Mouse (Mus musculus) frontal cortex, postnatal 25 days (tissue): ENCODE results near the gene Nox1.
"Not testable (repeated sequence)": the region's sequence is repeated elsewhere in the genome, so short reads cannot be mapped to it uniquely, and the experiment has no call there.

Experiments
- DNase-seq, 2 experiments: peaks; one replicate each; pipeline ENCODE4 v3.0.0; 2022; ENCODE audit warnings: low spot score in 2 of 2

Nox1 gene

GRCm38 (mm10) chrX:134221856-134222255 is at the start of gene Nox1:
Nox1 (minus strand) TSS chrX:134221956.
- no peak for DNase-seq

GRCm38 (mm10) chrX:134262129-134262528 is 40.4 kb upstream of the Nox1 start:
- DNase-seq = no peak

- no peak for DNase-seq
Observed at GRCm38 (mm10) chrX:134261191-134261590, 39.4 kb upstream of the Nox1 start.

- no peak for DNase-seq
Observed at GRCm38 (mm10) chrX:134248202-134248601, 26.4 kb upstream of the Nox1 start.

- DNase-seq = no peak
Observed at GRCm38 (mm10) chrX:134245946-134246345, 24.2 kb upstream of the Nox1 start.

DNA sequence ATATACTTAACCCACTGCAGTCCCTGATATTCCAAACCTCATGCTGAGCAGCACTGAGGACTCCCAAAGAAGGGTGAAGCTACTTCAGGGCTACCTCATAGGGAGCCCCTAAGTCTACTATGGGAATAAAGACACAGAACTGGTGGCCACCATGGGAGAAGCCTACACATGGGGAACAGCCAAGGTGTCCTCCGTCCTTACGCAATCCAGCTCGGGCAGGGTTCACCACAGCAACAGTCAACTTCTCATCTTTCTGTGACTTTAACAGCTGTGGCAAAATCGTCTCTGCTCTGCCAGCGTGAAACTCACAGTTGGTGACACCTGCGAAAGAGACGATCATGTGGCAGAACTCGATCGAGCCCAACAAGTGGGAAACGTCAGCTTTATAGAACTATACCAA is 16.5 kb upstream of the Nox1 start:
- DNase-seq = no peak

- DNase-seq = no peak
Observed at GRCm38 (mm10) chrX:134233048-134233447, 11.3 kb upstream of the Nox1 start.

- no peak for DNase-seq
Observed at GRCm38 (mm10) chrX:134220618-134221017, 1.1 kb downstream of the Nox1 start.

DNA sequence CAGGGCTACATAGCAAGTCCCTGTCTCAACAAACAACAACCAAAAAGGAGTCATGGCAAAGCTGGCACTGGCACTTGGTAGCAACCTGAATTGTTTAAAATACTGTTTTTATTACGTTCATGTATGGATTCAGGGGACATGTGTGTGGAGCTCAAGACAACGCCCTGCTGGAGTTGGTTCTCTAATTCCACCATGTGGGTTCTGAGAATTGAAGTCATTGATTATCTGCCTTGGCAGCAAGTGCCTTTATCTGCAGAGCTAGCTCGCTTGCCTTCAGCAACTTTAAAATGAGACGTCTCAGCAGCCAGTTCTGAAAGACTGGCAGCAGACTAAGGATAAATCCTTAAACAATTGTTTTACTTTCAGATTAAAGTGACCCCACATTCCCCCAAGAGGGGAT is 3.6 kb downstream of the Nox1 start:
- DNase-seq = no peak

DNA sequence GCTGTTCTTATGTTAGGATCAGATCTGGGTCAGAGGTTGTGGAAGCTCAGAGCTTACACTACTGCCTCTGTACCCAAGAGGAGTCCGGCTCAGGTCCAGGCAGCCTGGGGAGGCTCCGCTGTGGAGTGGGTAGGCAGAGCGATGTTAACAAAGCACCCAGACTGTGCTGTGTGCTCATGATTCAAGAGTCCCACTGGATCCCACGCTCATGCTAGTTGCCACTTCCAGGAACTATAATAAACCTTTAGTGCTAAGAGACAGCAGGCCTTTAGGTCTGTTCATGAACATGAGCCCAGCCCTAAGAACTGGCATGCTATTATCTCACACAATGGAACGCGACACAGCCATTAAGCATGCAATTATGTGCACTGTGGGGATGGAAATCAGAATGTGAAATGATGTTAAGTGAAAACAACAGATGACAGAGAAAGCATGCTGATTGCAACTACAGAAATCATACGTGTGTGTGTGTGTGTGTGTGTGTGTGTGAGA is 10.6 kb downstream of the Nox1 start:
- no peak for DNase-seq

- DNase-seq = no peak
Observed at GRCm38 (mm10) chrX:134208491-134208890, 13.3 kb downstream of the Nox1 start.

GRCm38 (mm10) chrX:134187201-134187600 is 34.6 kb downstream of the Nox1 start, which contains the start of gene Arl13a:
Arl13a (plus strand) TSS chrX:134187501.
- not testable (repeated sequence) for DNase-seq

DNA sequence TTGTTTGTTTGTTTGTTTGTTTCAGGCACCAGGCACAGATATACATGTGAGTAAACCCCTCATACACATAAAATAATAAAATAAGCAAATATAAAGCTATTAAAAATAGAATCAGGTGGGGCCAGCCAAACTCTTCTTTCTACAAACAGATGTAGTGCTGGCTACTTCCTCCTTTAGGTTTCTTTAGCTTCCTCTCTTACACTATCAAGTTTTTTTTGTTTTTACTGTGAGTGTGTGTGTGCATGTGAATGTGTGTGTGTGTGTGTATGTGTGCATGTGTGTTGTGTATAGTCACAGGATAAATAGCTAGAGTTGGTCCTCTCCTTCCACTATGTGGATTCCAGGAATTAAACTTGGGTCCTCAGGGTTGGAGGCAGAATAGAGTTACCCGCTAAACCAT is 47.1 kb downstream of the Nox1 start:
- DNase-seq = no peak

DNA sequence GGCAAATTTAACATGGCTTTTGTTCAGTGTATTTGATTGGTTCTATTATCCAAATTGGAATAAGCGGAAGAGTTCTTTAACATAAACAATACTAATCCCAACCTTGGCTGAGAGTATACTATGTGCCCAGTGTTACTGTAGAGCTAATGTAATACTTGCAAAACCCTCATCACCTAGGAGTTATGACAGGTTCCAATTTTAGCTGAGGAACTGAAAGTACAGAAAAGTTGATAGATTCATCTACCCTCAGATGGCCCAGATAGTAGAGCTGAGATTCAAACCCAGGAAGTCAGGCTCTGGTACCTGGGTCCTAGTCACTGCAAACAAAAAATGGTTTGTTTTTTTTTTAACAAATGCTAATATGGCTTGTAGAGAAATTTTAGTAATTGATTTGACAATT is 51.2 kb downstream of the Nox1 start:
- no peak for DNase-seq

GRCm38 (mm10) chrX:134163484-134163883 is 58.3 kb downstream of the Nox1 start:
- DNase-seq = no peak

DNA sequence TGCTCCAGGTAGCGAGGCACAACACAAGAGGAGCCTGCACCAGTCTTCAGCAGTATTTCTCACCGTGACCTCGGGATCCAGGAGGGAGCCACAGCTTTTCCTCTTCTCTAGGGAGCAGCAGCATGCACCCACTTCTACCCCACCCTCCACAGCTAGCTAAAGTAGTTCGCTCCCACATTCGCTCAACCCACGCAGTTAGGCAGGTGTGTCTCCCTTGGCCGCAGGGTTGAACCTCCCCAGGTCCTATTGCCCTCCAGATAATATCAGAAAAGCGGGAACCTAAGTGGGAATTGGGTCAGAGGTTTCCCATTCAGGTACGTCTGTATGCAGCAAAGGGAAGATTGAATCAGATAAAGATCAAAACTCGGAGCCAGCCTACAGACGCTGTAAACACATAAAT is 58.9 kb downstream of the Nox1 start:
- DNase-seq = no peak

DNA sequence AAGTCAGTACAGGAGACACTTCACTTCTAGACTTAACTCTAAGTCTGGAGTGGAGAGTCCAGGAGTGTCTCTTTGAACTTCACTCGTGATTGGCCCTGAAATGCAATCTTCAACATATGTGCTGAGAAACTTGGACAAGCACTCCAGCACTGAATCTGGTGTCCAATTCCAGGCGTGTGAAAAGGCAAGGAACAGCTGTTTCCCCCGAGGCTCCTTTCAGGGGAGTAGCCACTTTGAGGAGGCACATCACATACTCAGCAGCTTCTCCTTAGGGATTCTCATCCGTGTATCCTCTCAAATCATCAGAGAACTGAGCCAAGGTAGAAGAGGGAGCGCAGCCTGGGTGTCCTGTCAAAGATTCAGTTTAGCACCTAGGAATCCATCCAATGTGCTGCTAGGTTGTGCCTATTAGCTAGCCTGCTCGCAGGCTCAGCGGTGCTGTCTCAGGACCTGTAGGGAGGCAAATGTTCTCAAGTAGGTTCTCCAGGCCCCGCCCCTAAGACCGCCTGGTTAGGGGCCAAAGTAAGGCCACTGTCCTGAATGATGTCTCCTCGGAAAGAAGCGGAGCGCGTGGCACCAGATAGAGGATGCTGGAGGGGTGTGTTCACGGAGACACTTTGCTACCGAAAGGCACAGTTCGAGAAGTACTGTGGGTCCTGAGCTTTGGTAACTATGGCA is 59.6 kb downstream of the Nox1 start, which contains the start of gene Xkrx:
TSS of gene Xkrx (minus strand) at position 34 of the 678 bp plus-strand sequence.
- peak in 1 of 2 experiments; percentile 6 for DNase-seq

- DNase-seq = no peak
Observed at GRCm38 (mm10) chrX:134160442-134160841, 61.3 kb downstream of the Nox1 start.

- DNase-seq = no peak
Observed at GRCm38 (mm10) chrX:134158151-134158550, 63.6 kb downstream of the Nox1 start.

DNA sequence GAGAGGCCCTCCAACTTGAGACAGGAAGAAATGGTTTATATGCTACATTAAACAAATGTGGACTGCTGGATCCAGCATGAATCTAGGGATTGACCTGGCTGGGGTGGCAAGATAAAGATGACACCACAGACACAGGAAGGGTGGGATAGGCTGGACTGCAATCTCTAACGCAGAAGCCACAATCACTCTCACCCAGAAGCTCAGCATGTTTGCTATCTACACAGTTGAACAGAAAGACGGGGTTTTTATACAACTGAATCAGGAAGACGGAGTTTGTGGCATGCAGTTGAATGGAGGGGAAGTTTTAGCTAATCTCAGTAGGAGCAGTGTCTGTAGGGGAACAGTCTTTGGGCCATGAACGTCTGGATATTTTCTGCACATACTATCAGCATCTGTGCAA is 79.8 kb downstream of the Nox1 start:
- DNase-seq = no peak

DNA sequence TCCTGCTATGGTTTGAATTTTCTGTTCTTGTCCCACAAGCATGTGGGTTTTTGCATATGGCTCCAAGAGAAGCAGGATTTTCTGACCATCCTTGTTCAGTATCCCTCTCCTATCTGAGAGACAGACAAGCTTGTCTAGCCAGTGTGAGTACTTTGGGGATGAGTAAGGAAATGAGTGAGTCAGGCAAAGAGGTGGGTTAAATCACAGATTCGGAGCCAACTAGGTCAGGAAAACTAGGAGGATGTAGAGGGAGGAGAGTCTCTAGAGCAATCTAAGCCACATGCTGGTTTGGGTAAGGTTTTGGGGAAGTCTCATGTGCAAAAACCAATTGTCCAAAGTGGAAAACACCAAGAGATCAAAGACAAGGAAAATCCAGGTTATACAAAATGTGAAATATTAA is 80.2 kb downstream of the Nox1 start:
- no peak for DNase-seq

DNA sequence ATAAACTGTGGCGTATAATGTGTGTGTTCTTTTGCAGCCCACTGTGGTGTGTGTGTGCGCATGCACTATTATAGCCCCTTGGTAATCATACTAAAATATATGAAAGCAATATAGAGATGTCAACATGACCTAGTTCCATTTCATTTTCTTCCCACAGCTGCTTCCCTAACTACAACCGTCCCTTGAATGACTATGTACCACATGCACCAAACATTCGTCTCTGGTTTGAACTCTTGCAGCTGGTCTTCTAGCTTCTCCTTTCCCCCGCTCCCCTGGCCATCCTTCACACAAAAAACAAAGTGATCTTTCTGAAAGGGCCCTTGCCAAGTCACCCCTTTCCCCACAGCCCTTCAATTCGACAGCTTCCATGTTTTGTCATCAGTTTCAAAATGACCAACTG is 81.7 kb downstream of the Nox1 start:
- no peak for DNase-seq

- DNase-seq = no peak
Observed at GRCm38 (mm10) chrX:134133821-134134220, 87.9 kb downstream of the Nox1 start.

DNA sequence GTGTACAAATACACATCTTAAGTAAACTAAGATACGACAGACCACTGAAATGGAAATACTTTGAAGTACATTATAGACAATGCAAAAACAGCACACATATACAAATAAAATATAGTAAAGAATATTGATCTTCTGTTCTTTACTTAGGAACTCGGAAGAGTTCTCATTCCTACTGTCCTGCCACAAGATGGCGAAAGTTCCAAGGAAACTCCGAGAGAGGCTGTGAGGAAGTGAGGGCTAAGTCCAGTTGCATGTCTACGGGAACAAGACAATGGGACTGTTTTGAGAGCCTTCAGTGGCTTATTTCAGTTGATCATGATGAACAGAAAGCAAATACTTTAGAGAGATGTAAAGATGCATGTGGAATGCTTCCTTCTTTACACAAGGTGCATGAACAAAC is 89.5 kb downstream of the Nox1 start:
- DNase-seq = no peak
